Mouse (Mus musculus) spleen, adult 2 months (tissue): Measurements from ENCODE around the gene Zbtb39.

ENCODE experiments used
- CTCF ChIP-seq: fragments of 200-500 bp; IDR thresholded peaks from 2 replicates; pipeline ENCODE4 v1.5.1; 2011; ENCODE audit warnings: mild to moderate bottlenecking, inconsistent platforms; ENCODE audit not compliant: insufficient read depth, insufficient read length, insufficient replicate concordance; ENCODE audit errors: extremely low read depth
- POLR2A ChIP-seq: fragments of 200-500 bp; IDR thresholded peaks from 2 replicates; pipeline ENCODE4 v1.6.1; 2011; ENCODE audit warnings: low read depth, low read length, inconsistent platforms

DNA sequence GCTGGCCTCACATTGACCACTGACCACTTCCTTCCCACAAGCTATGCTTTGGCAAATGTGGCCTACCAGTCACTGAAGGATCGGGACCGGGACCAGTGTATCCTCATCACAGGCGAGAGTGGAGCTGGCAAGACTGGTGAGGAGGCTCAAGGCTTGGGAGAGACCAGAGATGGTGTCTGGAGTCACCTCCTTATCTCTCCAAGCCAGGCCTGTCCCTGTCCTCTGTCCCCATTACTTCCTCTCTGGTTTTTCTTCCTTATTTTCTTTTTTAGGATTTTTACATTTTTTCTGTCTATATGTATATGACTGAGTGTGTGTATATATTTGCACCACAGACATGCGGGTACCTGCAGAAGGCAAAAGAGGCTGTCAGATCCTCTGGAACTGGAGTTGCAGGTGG is 33.6 kb upstream of the Zbtb39 start:
- TF ChIP-seq POLR2A (no peak), CTCF (no peak)
